Mouse (Mus musculus) cortical plate, adult 2 months (tissue): ENCODE data around the gene Mettl25.

Source experiments
- CTCF ChIP-seq: fragments of 200-500 bp; IDR thresholded peaks from 2 replicates; pipeline ENCODE4 v1.5.1; 2011; ENCODE audit warnings: mild to moderate bottlenecking, control low read depth, low read length; ENCODE audit not compliant: insufficient read depth; ENCODE audit errors: extremely low read depth
- POLR2A ChIP-seq: fragments of 200-500 bp; IDR thresholded peaks from 2 replicates; pipeline ENCODE4 v1.6.1; 2011; ENCODE audit warnings: mild to moderate bottlenecking, low read length, control low read depth; ENCODE audit not compliant: insufficient read depth; ENCODE audit errors: extremely low read depth

GRCm38 (mm10) chr10:105788744-105789486 is 52.3 kb downstream of the Mettl25 start:
- no peak for TF ChIP-seq CTCF
- no peak for TF ChIP-seq POLR2A
